Mouse (Mus musculus): ENCODE measurements around the gene Ms4a2.

The Ms4a2 gene

DNA sequence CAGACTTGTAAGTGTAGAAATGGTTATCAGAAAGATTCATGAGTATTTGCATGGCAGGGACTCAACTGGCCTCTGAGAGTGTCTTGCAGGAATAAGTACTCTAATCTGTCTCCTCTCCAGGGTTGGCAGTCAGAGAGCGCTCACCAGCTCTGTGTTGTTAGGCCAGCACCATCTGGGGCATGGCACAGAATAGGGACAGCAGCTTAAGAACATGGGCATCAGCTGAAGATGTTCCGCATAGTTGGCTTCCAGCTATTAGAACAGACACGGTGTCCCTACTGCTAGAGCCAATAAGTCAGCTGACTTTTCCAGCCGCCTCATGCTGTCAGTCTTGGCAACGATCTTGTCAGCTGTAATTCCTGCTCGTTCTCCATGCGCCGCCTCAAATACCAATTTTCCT, 48.6 kb downstream of the Ms4a2 start:
- no peak for DNase-seq
